Mouse (Mus musculus): ENCODE measurements around the gene Ccdc88c. TPM values are rescaled to one million over a fixed set of nuclear protein-coding genes. Genes with fewer than 3 reads are reported as not detected.

Gene Ccdc88c
- polyA plus RNA-seq, 1 experiment from 2014 or later = 18.3 TPM

DNA sequence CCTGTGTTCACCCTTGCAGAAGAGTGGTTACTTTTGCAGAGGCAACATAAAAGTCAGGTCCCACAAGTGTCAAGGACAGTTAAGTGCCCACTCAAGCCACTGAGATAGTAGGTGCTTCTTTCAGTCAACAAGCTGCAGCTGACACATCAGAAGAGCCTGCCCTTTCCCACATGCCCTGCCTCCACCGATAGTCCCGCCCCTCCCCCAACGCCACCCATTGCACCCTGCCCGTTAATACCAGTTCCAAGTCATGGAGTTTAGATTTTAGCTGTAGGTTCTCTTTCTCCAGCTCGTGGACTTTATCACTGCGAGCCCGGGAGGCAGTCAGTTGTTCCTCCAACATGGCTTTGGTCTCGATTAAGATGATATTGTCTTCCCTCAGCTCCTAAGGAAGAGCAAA lies 74.9 kb downstream of the Ccdc88c start:
- ATAC-seq (replicated peaks) = no peak
- H3K4me1 ChIP-seq = peaks cover 27% of the 10 kb centered on the region
- H3K36me3 ChIP-seq = peaks cover 3% of the 10 kb centered on the region; the same call in 1 of the 2 replicates
- WGBS = 83% methylated on average over 8 of the region's 8 CpGs
- H3K9ac ChIP-seq (replicated peaks) = no peak overlapping the region
- no peak overlapping the region for H3K4me3 ChIP-seq
- no peaks in the 10 kb centered on the region for H3K9me3 ChIP-seq
- H3K4me2 ChIP-seq (replicated peaks) = no peak overlapping the region
- H3K27ac ChIP-seq (replicated peaks) = no peak overlapping the region
- no peaks in the 10 kb centered on the region for H3K27me3 ChIP-seq

DNA sequence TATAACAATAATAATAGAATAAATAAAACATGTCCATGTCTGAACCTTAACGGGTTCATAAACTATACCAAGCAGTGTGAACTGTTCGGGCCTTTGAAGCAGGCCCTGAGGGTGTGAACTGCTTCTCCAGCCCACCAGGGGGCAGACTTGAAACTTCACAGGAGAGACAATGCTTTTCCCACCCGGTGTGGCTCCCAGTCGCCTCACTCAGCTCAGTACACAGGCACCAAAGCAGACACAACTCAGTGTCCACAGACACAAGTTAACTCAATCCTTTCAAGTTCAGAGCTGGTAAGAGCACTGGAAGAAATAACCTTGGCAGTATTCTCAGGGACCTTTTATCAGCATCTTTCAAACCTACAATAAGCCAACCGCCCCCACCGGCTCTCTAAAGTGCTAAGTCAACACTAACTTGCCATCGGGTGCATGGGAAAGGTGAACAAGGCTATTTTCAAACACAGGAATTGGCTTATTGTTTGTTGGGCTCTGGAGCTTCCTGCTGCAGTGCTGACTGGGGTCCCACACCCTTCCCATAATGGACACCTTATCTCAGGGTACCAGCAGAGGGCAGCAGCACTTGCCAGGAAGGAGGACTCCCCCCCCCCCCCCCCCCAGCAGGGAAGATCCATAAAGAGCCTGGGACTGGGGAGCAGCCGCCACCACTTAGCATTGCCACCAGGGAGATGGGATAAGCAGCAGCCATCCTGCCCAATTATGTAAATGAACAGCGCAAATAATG lies 76.5 kb downstream of the Ccdc88c start:
- Histone ChIP-seq H3K9ac (replicated peaks) (no peak overlapping the region), H3K27ac (replicated peaks) (peak overlapping the region; percentile 42), H3K27me3 (no peaks in the 10 kb centered on the region), H3K36me3 (peaks cover 8% of the 10 kb centered on the region), H3K4me3 (no peak overlapping the region), H3K9me3 (no peaks in the 10 kb centered on the region), H3K4me2 (replicated peaks) (no peak overlapping the region), H3K4me1 (peaks cover 12% of the 10 kb centered on the region)
- 39% methylated on average over 9 of the region's 9 CpGs for WGBS
- peak; percentile 90 for ATAC-seq (replicated peaks)

DNA sequence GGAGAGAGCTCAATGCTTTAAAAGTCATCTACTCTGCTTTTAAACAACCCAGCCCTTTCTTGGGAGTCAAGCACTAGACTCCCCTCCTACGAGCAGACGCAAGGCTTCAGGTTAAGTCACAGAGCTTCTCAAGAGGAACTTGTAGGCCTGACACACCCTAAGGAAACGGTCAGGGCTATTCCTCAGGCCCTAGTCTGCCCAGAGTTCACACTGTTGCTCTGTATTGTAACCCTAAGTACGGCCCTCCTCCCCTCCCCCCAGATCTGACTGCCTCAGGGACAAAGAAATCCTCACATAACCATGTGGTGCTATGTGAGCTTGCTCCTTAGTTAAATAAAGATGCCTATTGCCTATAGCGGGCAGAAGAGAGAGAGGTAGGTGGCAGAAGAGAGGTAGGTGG lies 79.7 kb downstream of the Ccdc88c start:
- peaks cover 37% of the 10 kb centered on the region for H3K36me3 ChIP-seq
- no peaks in the 10 kb centered on the region for H3K27me3 ChIP-seq
- WGBS = 83% methylated on average over 5 of the region's 5 CpGs
- no peak overlapping the region for H3K27ac ChIP-seq (replicated peaks)
- peaks cover 4% of the 10 kb centered on the region for H3K4me1 ChIP-seq
- no peak for ATAC-seq (replicated peaks)
- no peak overlapping the region for H3K4me3 ChIP-seq
- H3K4me2 ChIP-seq (replicated peaks) = no peak overlapping the region
- no peaks in the 10 kb centered on the region for H3K9me3 ChIP-seq
- no peak overlapping the region for H3K9ac ChIP-seq (replicated peaks)

DNA sequence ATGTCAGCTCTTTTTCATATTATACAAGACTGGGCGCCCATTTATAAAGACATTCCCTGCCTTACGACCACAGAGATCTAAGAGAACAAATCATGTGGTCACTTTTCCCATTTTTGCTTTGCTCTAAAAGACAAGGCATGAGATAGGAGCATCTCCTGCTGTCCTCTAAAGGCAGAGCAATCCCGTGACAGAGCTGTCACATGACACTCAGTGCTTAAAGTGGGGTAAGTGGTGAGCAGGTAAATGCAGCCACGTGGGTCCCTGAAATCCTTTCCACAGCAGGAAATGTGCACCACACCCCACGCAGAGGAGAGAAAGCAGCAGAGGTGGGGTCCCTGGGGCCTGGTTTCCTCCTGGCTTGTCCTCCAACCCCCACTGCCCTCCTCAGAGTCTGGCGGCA lies 80.8 kb downstream of the Ccdc88c start:
- 89% methylated on average over 6 of the region's 6 CpGs for WGBS
- no peak for ATAC-seq (replicated peaks)
- Histone ChIP-seq H3K4me3 (no peak overlapping the region), H3K9me3 (no peaks in the 10 kb centered on the region), H3K4me1 (peaks cover 4% of the 10 kb centered on the region), H3K36me3 (peaks cover 40% of the 10 kb centered on the region), H3K27me3 (no peaks in the 10 kb centered on the region), H3K4me2 (replicated peaks) (no peak overlapping the region), H3K27ac (replicated peaks) (no peak overlapping the region), H3K9ac (replicated peaks) (no peak overlapping the region)

DNA sequence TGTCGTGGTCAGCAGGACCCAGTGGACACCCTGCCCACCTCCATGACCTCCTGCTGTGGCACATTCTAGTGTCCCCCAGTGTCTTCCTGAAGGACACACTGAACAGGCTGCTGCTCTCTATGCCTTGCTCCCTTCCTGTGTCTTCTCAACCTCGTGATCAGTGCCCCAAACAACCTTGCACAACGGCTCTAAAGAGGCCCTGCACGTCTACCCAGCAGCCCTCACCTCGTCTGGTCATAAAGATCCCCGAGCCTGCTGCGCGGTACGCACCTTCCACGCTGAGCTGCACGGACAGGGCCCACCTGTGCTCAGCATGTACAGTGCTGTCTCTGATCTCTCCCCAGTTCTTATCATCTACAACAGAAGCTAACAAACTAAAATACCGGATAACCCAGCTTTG lies 82.9 kb downstream of the Ccdc88c start:
- ATAC-seq (replicated peaks) = no peak
- H3K27me3 ChIP-seq = no peaks in the 10 kb centered on the region
- no peak overlapping the region for H3K27ac ChIP-seq (replicated peaks)
- no peaks in the 10 kb centered on the region for H3K4me1 ChIP-seq
- H3K9ac ChIP-seq (replicated peaks) = no peak overlapping the region
- no peaks in the 10 kb centered on the region for H3K9me3 ChIP-seq
- no peak overlapping the region for H3K4me3 ChIP-seq
- H3K36me3 ChIP-seq = peaks cover 50% of the 10 kb centered on the region
- WGBS = 95% methylated on average over 12 of the region's 12 CpGs
- H3K4me2 ChIP-seq (replicated peaks) = no peak overlapping the region

DNA sequence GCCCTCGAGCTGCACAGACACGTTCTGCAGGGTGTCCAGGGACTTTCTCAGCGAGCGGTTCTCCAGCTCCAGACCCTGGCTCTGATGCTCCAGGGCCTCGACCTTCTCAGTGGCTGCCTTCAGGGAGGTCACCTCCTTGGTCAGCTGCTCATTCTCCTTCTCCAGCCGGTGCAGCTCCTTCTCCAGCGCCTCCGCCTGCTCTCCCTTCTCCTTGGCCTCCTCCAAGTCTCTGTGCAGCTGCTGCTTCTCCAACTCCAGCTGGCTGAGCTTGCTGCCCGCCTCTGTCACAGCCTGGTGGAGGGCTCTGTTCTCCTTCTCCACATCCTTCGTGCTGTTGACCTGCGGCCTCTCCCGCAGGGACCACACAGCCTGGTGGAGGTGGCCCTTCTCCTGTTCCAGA lies 83.4 kb downstream of the Ccdc88c start:
- H3K27ac ChIP-seq (replicated peaks) = no peak overlapping the region
- H3K4me3 ChIP-seq = no peak overlapping the region
- no peak overlapping the region for H3K4me2 ChIP-seq (replicated peaks)
- H3K9ac ChIP-seq (replicated peaks) = no peak overlapping the region
- no peaks in the 10 kb centered on the region for H3K9me3 ChIP-seq
- WGBS = 93% methylated on average over 12 of the region's 12 CpGs
- ATAC-seq (replicated peaks) = no peak
- peaks cover 55% of the 10 kb centered on the region for H3K36me3 ChIP-seq
- H3K4me1 ChIP-seq = no peaks in the 10 kb centered on the region
- no peaks in the 10 kb centered on the region for H3K27me3 ChIP-seq

DNA sequence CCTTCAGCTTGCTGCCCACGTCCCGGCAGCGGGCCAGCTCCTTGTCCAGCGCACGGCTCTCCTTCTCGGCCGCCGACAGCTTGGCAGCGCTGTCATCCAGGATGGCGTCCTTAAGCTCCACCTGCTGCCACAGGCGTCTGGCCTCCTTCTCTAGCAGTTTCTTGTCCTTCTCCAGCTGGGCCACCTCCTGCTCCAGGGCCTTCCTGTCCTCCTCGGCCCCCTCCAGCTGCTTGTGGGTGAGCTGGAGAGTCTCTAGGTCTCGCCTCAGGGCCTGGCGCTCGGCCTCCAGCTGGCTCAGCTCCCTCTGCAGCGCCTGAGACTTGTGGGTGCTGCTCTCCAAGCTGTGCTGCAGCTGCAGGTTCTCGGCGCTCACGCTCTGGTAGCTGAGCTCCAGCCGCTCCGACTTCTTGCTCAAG lies 83.9 kb downstream of the Ccdc88c start:
- Histone ChIP-seq H3K9me3 (no peaks in the 10 kb centered on the region), H3K27me3 (no peaks in the 10 kb centered on the region), H3K36me3 (peaks cover 61% of the 10 kb centered on the region), H3K9ac (replicated peaks) (no peak overlapping the region), H3K4me2 (replicated peaks) (no peak overlapping the region), H3K27ac (replicated peaks) (no peak overlapping the region), H3K4me1 (no peaks in the 10 kb centered on the region), H3K4me3 (no peak overlapping the region)
- ATAC-seq (replicated peaks) = no peak
- WGBS = 91% methylated on average over 21 of the region's 21 CpGs

DNA sequence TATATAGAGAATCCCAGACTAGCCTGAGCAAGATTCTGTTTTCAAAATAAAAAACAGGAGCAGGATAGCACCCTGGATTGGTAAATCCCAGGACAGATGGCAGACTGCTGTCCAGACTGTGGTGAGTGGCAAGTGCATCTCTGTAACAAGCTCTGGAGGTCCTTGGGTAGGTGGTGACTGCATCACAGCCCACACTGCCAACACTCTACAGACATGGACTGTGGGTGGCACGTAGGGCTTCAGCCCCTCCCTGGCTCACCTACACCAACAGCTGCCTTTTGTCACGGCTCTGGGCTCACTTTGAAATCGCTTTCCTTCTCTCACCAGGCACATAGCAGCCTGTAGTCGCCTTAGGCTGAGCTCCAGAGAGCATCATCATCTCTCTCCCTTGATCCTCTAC lies 85.7 kb downstream of the Ccdc88c start:
- no peak for ATAC-seq (replicated peaks)
- Histone ChIP-seq H3K9ac (replicated peaks) (no peak overlapping the region), H3K27me3 (no peaks in the 10 kb centered on the region), H3K36me3 (peaks cover 72% of the 10 kb centered on the region), H3K9me3 (no peaks in the 10 kb centered on the region), H3K4me3 (no peak overlapping the region), H3K4me2 (replicated peaks) (no peak overlapping the region), H3K27ac (replicated peaks) (no peak overlapping the region), H3K4me1 (no peaks in the 10 kb centered on the region)
- 89% methylated on average over 4 of the region's 4 CpGs for WGBS

DNA sequence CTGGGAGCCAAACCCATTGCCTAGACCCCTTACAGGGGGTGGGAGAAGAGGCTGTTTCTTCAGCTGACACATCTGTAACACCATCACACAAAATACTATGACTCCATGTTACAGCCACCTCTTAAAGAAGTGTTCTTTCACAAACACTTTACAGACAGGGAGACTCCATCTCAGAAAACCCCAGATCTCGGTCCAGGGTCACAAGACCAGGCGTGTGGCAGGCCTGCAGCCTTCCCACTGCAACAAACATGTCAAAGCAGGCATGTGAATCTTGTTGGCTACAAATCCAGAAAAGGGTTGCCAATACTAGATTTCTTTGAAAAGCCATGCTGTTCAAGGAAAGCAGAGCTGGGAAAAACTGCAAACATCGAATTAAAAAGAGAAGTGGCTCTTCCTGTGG lies 87.5 kb downstream of the Ccdc88c start:
- H3K27ac ChIP-seq (replicated peaks) = no peak overlapping the region
- no peak for ATAC-seq (replicated peaks)
- H3K36me3 ChIP-seq = peaks cover 70% of the 10 kb centered on the region
- H3K4me1 ChIP-seq = no peaks in the 10 kb centered on the region
- no peaks in the 10 kb centered on the region for H3K27me3 ChIP-seq
- no peaks in the 10 kb centered on the region for H3K9me3 ChIP-seq
- no peak overlapping the region for H3K9ac ChIP-seq (replicated peaks)
- no peak overlapping the region for H3K4me2 ChIP-seq (replicated peaks)
- no peak overlapping the region for H3K4me3 ChIP-seq
- 85% methylated on average over 3 of the region's 3 CpGs for WGBS

DNA sequence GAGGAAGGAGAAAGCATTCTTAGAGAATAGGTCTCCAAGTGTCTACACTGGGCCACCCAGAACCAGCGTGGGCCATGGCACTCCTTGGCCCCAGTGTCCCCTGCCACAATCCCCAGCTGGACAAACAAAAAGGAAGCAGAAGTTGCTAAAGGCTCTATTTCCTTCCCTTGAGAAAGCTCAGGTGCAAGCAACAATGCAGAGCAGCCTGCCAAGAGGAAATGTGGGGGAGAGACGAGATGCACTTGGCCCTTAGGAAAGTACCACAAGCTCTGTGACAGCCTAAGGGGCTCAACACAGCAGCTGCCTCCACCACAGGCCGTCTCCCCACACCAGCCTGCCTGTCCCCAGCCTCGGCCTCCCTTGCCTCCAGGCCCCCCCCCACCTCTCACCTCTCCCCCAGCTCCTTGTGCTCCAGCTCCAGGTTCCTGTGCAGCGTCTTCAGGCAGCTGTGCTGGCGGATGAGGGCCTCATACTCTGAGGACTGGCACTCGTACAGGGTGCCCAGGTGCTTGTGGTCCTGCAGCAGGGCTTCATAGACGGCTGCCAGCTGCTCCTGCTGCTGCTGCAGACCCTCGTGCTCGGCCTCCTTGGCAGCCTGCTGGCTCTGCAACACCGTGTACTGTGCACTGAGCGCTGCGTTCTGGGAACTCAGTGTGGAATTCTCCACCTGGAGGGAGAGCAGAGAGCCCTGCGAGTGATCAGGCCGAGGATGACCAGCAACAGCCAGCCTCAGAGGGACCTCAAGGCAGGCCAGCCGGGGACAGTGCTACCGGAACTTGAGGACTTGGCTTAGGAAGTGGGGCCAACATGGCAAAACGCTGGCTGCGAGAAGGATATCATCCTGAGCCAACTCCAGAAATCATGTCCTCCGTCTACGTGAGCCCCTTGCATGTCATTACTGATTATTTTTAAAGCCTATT lies 91.2 kb downstream of the Ccdc88c start:
- WGBS = 75% methylated on average over 21 of the region's 21 CpGs
- ATAC-seq (replicated peaks) = 0 out of 2 replicates have a peak, but pooled peaks have one; percentile 31
- Histone ChIP-seq H3K4me2 (replicated peaks) (no peak overlapping the region), H3K36me3 (peaks cover 64% of the 10 kb centered on the region), H3K4me1 (no peaks in the 10 kb centered on the region), H3K9me3 (no peaks in the 10 kb centered on the region), H3K27ac (replicated peaks) (peak overlapping the region; percentile 34; the same call in 1 of the 2 replicates), H3K27me3 (no peaks in the 10 kb centered on the region), H3K4me3 (no peak overlapping the region), H3K9ac (replicated peaks) (no peak overlapping the region)

DNA sequence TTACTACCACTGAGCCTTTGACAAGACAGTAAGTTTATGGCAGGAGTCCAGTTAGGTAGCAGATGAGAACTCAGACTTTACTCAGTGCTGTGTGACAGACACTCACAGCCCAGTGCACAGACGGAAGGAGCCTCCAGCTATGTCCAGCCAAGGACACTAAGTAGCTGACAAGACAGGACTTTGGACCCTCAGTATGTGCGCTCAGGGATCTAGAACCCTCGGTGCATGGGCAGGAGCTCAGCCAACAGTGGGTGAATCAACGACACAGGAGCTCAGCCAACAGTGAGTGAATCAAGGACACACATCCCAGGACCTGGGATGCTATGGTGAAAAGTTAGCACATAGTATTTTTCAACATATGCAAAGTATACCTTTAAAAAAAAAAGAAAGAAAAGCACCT lies 92.1 kb downstream of the Ccdc88c start:
- Histone ChIP-seq H3K4me1 (no peaks in the 10 kb centered on the region), H3K9ac (replicated peaks) (no peak overlapping the region), H3K36me3 (peaks cover 64% of the 10 kb centered on the region), H3K27ac (replicated peaks) (no peak overlapping the region), H3K27me3 (no peaks in the 10 kb centered on the region), H3K4me2 (replicated peaks) (no peak overlapping the region), H3K9me3 (no peaks in the 10 kb centered on the region), H3K4me3 (no peak overlapping the region)
- 77% methylated on average over 4 of the region's 4 CpGs for WGBS
- no peak for ATAC-seq (replicated peaks)

DNA sequence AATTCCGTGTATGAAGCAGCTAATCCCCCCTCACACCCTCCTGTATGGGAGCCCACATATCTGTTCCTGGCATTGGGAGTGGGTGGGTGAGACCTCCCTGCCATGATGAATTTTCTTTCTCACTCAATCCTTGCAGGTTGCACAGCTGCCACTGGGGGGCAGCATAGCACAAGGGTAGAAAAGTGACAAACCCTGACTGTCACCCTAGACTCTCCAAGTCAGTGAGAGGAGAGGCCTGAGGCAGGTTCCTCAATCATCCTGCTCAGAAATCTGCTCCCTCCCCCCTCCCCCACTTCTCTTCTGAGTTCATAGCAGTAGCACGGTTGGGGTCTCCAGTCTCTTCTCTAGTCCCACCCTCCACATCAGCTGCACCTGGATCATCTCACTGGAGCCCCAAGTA lies 92.7 kb downstream of the Ccdc88c start:
- no peaks in the 10 kb centered on the region for H3K4me1 ChIP-seq
- H3K36me3 ChIP-seq = peaks cover 65% of the 10 kb centered on the region
- no peak overlapping the region for H3K27ac ChIP-seq (replicated peaks)
- WGBS = 16% methylated on average over 2 of the region's 2 CpGs
- no peaks in the 10 kb centered on the region for H3K27me3 ChIP-seq
- no peak overlapping the region for H3K4me2 ChIP-seq (replicated peaks)
- no peaks in the 10 kb centered on the region for H3K9me3 ChIP-seq
- H3K4me3 ChIP-seq = no peak overlapping the region
- peak; percentile 57 for ATAC-seq (replicated peaks)
- no peak overlapping the region for H3K9ac ChIP-seq (replicated peaks)

Data from forebrain, embryonic 15.5 days (tissue).